Comparison of ENCODE assay signal across 7 mouse cellular contexts in the genomic region with DNA sequence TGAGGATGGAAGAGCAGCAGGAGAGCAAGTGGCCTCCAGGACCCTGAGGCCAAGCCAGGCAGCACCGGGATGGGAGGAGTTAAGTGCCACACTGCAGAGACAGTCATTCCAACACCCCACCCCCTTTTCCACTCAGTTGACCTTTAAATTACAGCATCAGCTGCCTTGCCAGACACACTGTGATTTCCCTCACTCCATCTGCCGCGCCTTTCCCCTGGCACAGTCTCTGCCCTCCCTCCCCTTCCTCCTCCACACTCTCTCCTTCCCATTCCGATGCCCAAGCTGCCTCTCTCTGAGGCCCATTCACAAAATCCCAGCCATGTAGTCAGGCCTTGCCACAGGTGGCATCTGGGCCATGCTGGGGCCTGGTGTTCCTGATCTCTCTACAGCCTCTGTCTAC.
DNase-seq lines count a peak whose midpoint lies in the region; ATAC-seq and TF ChIP-seq lines count a peak whose summit lies in the region.

No protein-coding gene starts in this region.

- H3K9me3 ChIP-seq in midbrain, postnatal 0 days (ENCODE audit: low read length): no peaks in the 10 kb centered on the region
- no peaks in the 10 kb centered on the region for H3K9me3 ChIP-seq in midbrain, embryonic 15.5 days
- H3K9me3 ChIP-seq in limb, embryonic 15.5 days: no peaks in the 10 kb centered on the region

- H3K36me3 ChIP-seq in midbrain, postnatal 0 days (ENCODE audit: insufficient read depth, low read length): no peaks in the 10 kb centered on the region
- H3K36me3 ChIP-seq in midbrain, embryonic 15.5 days (replicated peaks): no peaks in the 10 kb centered on the region
- H3K36me3 ChIP-seq in limb, embryonic 15.5 days: no peaks in the 10 kb centered on the region
- H3K36me3 ChIP-seq in kidney, adult 2 months (ENCODE audit: control insufficient read depth, insufficient read depth, low read length): no peaks in the 10 kb centered on the region

- H3K27ac ChIP-seq in midbrain, postnatal 0 days (ENCODE audit: low read depth, low read length): no peak overlapping the region
- no peak overlapping the region for H3K27ac ChIP-seq in midbrain, embryonic 15.5 days
- H3K27ac ChIP-seq in limb, embryonic 15.5 days: no peak overlapping the region
- no peak overlapping the region for H3K27ac ChIP-seq in kidney, adult 2 months (ENCODE audit: insufficient read depth, low read depth, low read length)

- no peaks in the 10 kb centered on the region for H3K27me3 ChIP-seq in midbrain, postnatal 0 days (ENCODE audit: insufficient read depth, low read length)
- no peaks in the 10 kb centered on the region for H3K27me3 ChIP-seq in midbrain, embryonic 15.5 days (replicated peaks)
- H3K27me3 ChIP-seq in limb, embryonic 15.5 days: peaks cover 7% of the 10 kb centered on the region; the same call in 1 of the 2 replicates
- H3K27me3 ChIP-seq in kidney, adult 2 months (replicated peaks; ENCODE audit: control insufficient read depth, insufficient read depth, low read length): no peaks in the 10 kb centered on the region; the same call in 1 of the 2 replicates

- no peak overlapping the region for H3K9ac ChIP-seq in midbrain, postnatal 0 days (replicated peaks; ENCODE audit: low read length, poor library complexity, severe bottlenecking)
- H3K9ac ChIP-seq in midbrain, embryonic 15.5 days: no peak overlapping the region
- H3K9ac ChIP-seq in limb, embryonic 15.5 days: no peak overlapping the region

- no peak for TF ChIP-seq POLR2A in kidney, adult 2 months (IDR thresholded peaks at IDR 0.05; ENCODE audit: low read depth, low read length)

- no peak overlapping the region for H3K4me3 ChIP-seq in midbrain, postnatal 0 days (ENCODE audit: low read depth, low read length)
- no peak overlapping the region for H3K4me3 ChIP-seq in midbrain, embryonic 15.5 days
- no peak overlapping the region for H3K4me3 ChIP-seq in limb, embryonic 15.5 days
- no peak overlapping the region for H3K4me3 ChIP-seq in kidney, adult 2 months (ENCODE audit: insufficient read depth, low read depth, low read length)

- no peaks in the 10 kb centered on the region for H3K4me1 ChIP-seq in midbrain, postnatal 0 days (ENCODE audit: insufficient read depth, low read length)
- peaks cover 2% of the 10 kb centered on the region; the same call in 1 of the 2 replicates for H3K4me1 ChIP-seq in midbrain, embryonic 15.5 days
- H3K4me1 ChIP-seq in limb, embryonic 15.5 days: peaks cover 34% of the 10 kb centered on the region
- H3K4me1 ChIP-seq in kidney, adult 2 months (ENCODE audit: control insufficient read depth, insufficient read depth, low read length): no peaks in the 10 kb centered on the region

- TF ChIP-seq CTCF in midbrain, postnatal 0 days (IDR thresholded peaks at IDR 0.05): no peak
- no peak for TF ChIP-seq CTCF in kidney, adult 2 months (conservative IDR thresholded peaks at IDR 0.05; ENCODE audit: insufficient read depth, insufficient read length, low read depth, low read length)

- ATAC-seq in midbrain, postnatal 0 days (ENCODE audit: low FRiP score): no peak; the same call in 1 of the 2 replicates
- ATAC-seq in midbrain, embryonic 15.5 days (replicated peaks): no peak
- peak; percentile 66; the same call in 1 of the 2 replicates for ATAC-seq in limb, embryonic 15.5 days (ENCODE audit: insufficient number of reproducible peaks, low FRiP score, low TSS enrichment, low read depth)

- WGBS in midbrain, postnatal 0 days: 61% methylated on average over 4 of the region's 4 CpGs
- 54% methylated on average over 4 of the region's 4 CpGs for WGBS in midbrain, embryonic 15.5 days
- WGBS in limb, embryonic 15.5 days: 17% methylated on average over 4 of the region's 4 CpGs
- 26% methylated on average over 4 of the region's 4 CpGs for WGBS in kidney, adult 2 months

- H3K4me2 ChIP-seq in midbrain, postnatal 0 days (ENCODE audit: low read depth, low read length, poor library complexity, severe bottlenecking): no peak overlapping the region
- H3K4me2 ChIP-seq in midbrain, embryonic 15.5 days: no peak overlapping the region
- no peak overlapping the region for H3K4me2 ChIP-seq in limb, embryonic 15.5 days

- DNase-seq in midbrain, postnatal 0 days (ENCODE audit: low spot score): peak; percentile 80
- DNase-seq in embryo, embryonic 11 days: peak; percentile 26
- peak; percentile 67 for DNase-seq in heart, postnatal 4 days
- no peak for DNase-seq in kidney, adult 2 months
- DNase-seq in thymus, postnatal 14 days: no peak

Comparison
In these comparisons a context has a peak if more than half of its experiments do, and no peak if none do; other contexts are left out.
1. DNase-seq: peak in midbrain, postnatal 0 days (single experiment), embryo, embryonic 11 days (single experiment) and heart, postnatal 4 days (single experiment); none in kidney, adult 2 months (single experiment) and thymus, postnatal 14 days (single experiment).